Mouse (Mus musculus) ES-Bruce4 (cell line): Measurements from ENCODE around the gene Bax. TPM values are rescaled to one million over a fixed set of nuclear protein-coding genes. Genes with fewer than 3 reads are reported as not detected.

Experiments
- H3K27ac ChIP-seq: 2 replicates; pipeline ENCODE4 v1.5.1; 2012; ENCODE audit warnings: low read length, inconsistent platforms; ENCODE audit not compliant: insufficient read depth
- H3K27me3 ChIP-seq: 2 replicates; pipeline ENCODE4 v1.6.1; 2012; ENCODE audit warnings: mild to moderate bottlenecking, low read length, inconsistent platforms; ENCODE audit not compliant: control insufficient read depth, poor library complexity, insufficient read depth, severe bottlenecking
- H3K36me3 ChIP-seq: 2 replicates; pipeline ENCODE4 v1.6.1; 2012; ENCODE audit warnings: inconsistent platforms, mild to moderate bottlenecking, low read length, moderate library complexity; ENCODE audit not compliant: control insufficient read depth, poor library complexity, insufficient read depth, severe bottlenecking
- H3K4me1 ChIP-seq: one replicate; pipeline ENCODE4 v1.8.1; 2011; ENCODE audit warnings: low read length; ENCODE audit not compliant: control insufficient read depth, insufficient read depth
- H3K4me3 ChIP-seq: 2 replicates; pipeline ENCODE4 v1.5.1; 2011; ENCODE audit warnings: low read depth, mild to moderate bottlenecking, low read length
- H3K9ac ChIP-seq: 2 replicates; pipeline ENCODE4 v1.6.1; 2012; ENCODE audit warnings: low read depth, mild to moderate bottlenecking, inconsistent platforms; ENCODE audit not compliant: poor library complexity, severe bottlenecking
- H3K9me3 ChIP-seq: replicated peaks from 2 replicates; pipeline ENCODE4 v1.6.1; 2012; ENCODE audit warnings: mild to moderate bottlenecking, low read length, inconsistent platforms; ENCODE audit not compliant: control insufficient read depth, poor library complexity, insufficient read depth, severe bottlenecking
- CTCF ChIP-seq: IDR thresholded peaks from one replicate; pipeline ENCODE4 v1.8.1; 2011; ENCODE audit warnings: low read depth, low read length
- EP300 ChIP-seq: IDR thresholded peaks from 2 replicates; pipeline ENCODE4 v1.6.1; 2011; ENCODE audit warnings: low read depth, low read length; ENCODE audit not compliant: insufficient read depth
- POLR2A ChIP-seq: IDR thresholded peaks from one replicate; pipeline ENCODE4 v1.8.1; 2011; ENCODE audit warnings: low read length; ENCODE audit not compliant: insufficient read depth
- polyA plus RNA-seq: library from polyadenylated mRNA; stranded (reverse); fragments of >200 nt; gene quantifications from 2 replicates; pipeline ENCODE4 v1.2.4, GENCODE M21; 2011; ENCODE audit warnings: low read depth; ENCODE audit not compliant: missing spikeins, insufficient read depth, insufficient read length

Bax gene
- polyA plus RNA-seq, 1 experiment: 250 TPM

- H3K4me1 ChIP-seq: no peaks in the 10 kb centered on the region
- 0 out of 2 replicates have a peak, but pooled peaks cover 2% of the 10 kb centered on the region for H3K36me3 ChIP-seq
- no peak overlapping the region for H3K27ac ChIP-seq
- no peak overlapping the region for H3K9ac ChIP-seq
- no peak for TF ChIP-seq POLR2A
- no peak for TF ChIP-seq EP300
- no peak for TF ChIP-seq CTCF
- no peaks in the 10 kb centered on the region for H3K27me3 ChIP-seq
- no peak overlapping the region for H3K4me3 ChIP-seq
- H3K9me3 ChIP-seq: no peaks in the 10 kb centered on the region
Measured at GRCm38 (mm10) chr7:45508561-45508960, 41.9 kb upstream of the Bax start.

- H3K27me3 ChIP-seq: no peaks in the 10 kb centered on the region
- H3K9ac ChIP-seq: no peak overlapping the region
- no peaks in the 10 kb centered on the region for H3K9me3 ChIP-seq
- 0 out of 2 replicates have a peak, but pooled peaks cover 2% of the 10 kb centered on the region for H3K36me3 ChIP-seq
- no peak overlapping the region for H3K27ac ChIP-seq
- H3K4me3 ChIP-seq: no peak overlapping the region
- no peaks in the 10 kb centered on the region for H3K4me1 ChIP-seq
- no peak for TF ChIP-seq EP300
Measured at GRCm38 (mm10) chr7:45507583-45507982, 40.9 kb upstream of the Bax start.

- no peak overlapping the region for H3K27ac ChIP-seq
- H3K36me3 ChIP-seq: no peaks in the 10 kb centered on the region
- TF ChIP-seq POLR2A (no peak), CTCF (no peak), EP300 (no peak)
- H3K4me3 ChIP-seq: no peak overlapping the region
- H3K27me3 ChIP-seq: no peaks in the 10 kb centered on the region
- H3K4me1 ChIP-seq: no peaks in the 10 kb centered on the region
- H3K9ac ChIP-seq: no peak overlapping the region
- H3K9me3 ChIP-seq: no peaks in the 10 kb centered on the region
Measured at GRCm38 (mm10) chr7:45498427-45498826, 31.7 kb upstream of the Bax start.

GRCm38 (mm10) chr7:45494548-45494947 lies 27.9 kb upstream of the Bax start:
- H3K27me3 ChIP-seq: no peaks in the 10 kb centered on the region
- no peak overlapping the region for H3K9ac ChIP-seq
- no peaks in the 10 kb centered on the region for H3K36me3 ChIP-seq
- H3K4me1 ChIP-seq: peaks cover 5% of the 10 kb centered on the region
- H3K4me3 ChIP-seq: no peak overlapping the region
- H3K27ac ChIP-seq: no peak overlapping the region
- no peak for TF ChIP-seq EP300
- no peak for TF ChIP-seq POLR2A
- no peak for TF ChIP-seq CTCF
- no peaks in the 10 kb centered on the region for H3K9me3 ChIP-seq

- H3K36me3 ChIP-seq: no peaks in the 10 kb centered on the region
- no peak for TF ChIP-seq EP300
- no peak for TF ChIP-seq CTCF
- no peak for TF ChIP-seq POLR2A
Measured at GRCm38 (mm10) chr7:45492951-45493350, 26.3 kb upstream of the Bax start.

GRCm38 (mm10) chr7:45492225-45492844 lies 25.6 kb upstream of the Bax start:
- TF ChIP-seq CTCF (no peak), POLR2A (no peak), EP300 (no peak)
- Histone ChIP-seq H3K4me1 (peaks cover 5% of the 10 kb centered on the region), H3K36me3 (no peaks in the 10 kb centered on the region), H3K4me3 (no peak overlapping the region), H3K9me3 (no peaks in the 10 kb centered on the region), H3K9ac (no peak overlapping the region), H3K27me3 (no peaks in the 10 kb centered on the region), H3K27ac (no peak overlapping the region)

More at GRCm38 (mm10) chr7:45492951-45493350, 26.3 kb upstream of the Bax start:
- no peak overlapping the region for H3K4me3 ChIP-seq
- H3K9ac ChIP-seq: no peak overlapping the region
- peaks cover 5% of the 10 kb centered on the region for H3K4me1 ChIP-seq
- no peak overlapping the region for H3K27ac ChIP-seq
- H3K27me3 ChIP-seq: no peaks in the 10 kb centered on the region
- H3K9me3 ChIP-seq: no peaks in the 10 kb centered on the region
